Mouse (Mus musculus) lung, postnatal 4 days (tissue): Measurements from ENCODE around the gene Ctnnbl1.

ENCODE experiments used
- DNase-seq, 2 experiments: peaks; one replicate each; pipeline ENCODE4 v3.0.0; 2021

The Ctnnbl1 gene

GRCm38 (mm10) chr2:157824249-157824648 is 87.0 kb downstream of the Ctnnbl1 start:
- DNase-seq: no peak

- DNase-seq: no peak
Observed at GRCm38 (mm10) chr2:157830101-157830500, 92.9 kb downstream of the Ctnnbl1 start.

- no peak for DNase-seq
Observed at GRCm38 (mm10) chr2:157830620-157831354, 93.6 kb downstream of the Ctnnbl1 start.

- DNase-seq: peak in 1 of 2 experiments; percentile 47
Observed at GRCm38 (mm10) chr2:157837050-157837449, 99.8 kb downstream of the Ctnnbl1 start.

- DNase-seq: no peak
Observed at GRCm38 (mm10) chr2:157838206-157838923, 101.2 kb downstream of the Ctnnbl1 start.

GRCm38 (mm10) chr2:157840641-157841078 is 103.5 kb downstream of the Ctnnbl1 start:
- peak in 1 of 2 experiments; percentile 17 for DNase-seq

- DNase-seq: no peak
Observed at GRCm38 (mm10) chr2:157841121-157841520, 103.9 kb downstream of the Ctnnbl1 start.

GRCm38 (mm10) chr2:157844746-157845145 is 107.5 kb downstream of the Ctnnbl1 start:
- DNase-seq: peak in 1 of 2 experiments; percentile 52

GRCm38 (mm10) chr2:157845831-157846230 is 108.6 kb downstream of the Ctnnbl1 start:
- peak in 1 of 2 experiments; percentile 8 for DNase-seq

- DNase-seq: peak in 1 of 2 experiments; percentile 9
Observed at GRCm38 (mm10) chr2:157853135-157853534, 115.9 kb downstream of the Ctnnbl1 start.

GRCm38 (mm10) chr2:157855814-157856213 is 118.6 kb downstream of the Ctnnbl1 start:
- no peak for DNase-seq

- DNase-seq: no peak
Observed at GRCm38 (mm10) chr2:157857496-157857895, 120.3 kb downstream of the Ctnnbl1 start.

GRCm38 (mm10) chr2:157858317-157858716 is 121.1 kb downstream of the Ctnnbl1 start:
- DNase-seq: no peak

- DNase-seq: no peak
Observed at GRCm38 (mm10) chr2:157859046-157859701, 122.0 kb downstream of the Ctnnbl1 start.

GRCm38 (mm10) chr2:157861273-157861944 is 124.2 kb downstream of the Ctnnbl1 start:
- no peak for DNase-seq

GRCm38 (mm10) chr2:157862306-157862705 is 125.1 kb downstream of the Ctnnbl1 start:
- DNase-seq: no peak

GRCm38 (mm10) chr2:157867126-157867525 is 129.9 kb downstream of the Ctnnbl1 start:
- no peak for DNase-seq

- DNase-seq: no peak
Observed at GRCm38 (mm10) chr2:157870247-157870646, 133.0 kb downstream of the Ctnnbl1 start.

- DNase-seq: no peak
Observed at GRCm38 (mm10) chr2:157873223-157873622, 136.0 kb downstream of the Ctnnbl1 start.

- DNase-seq: no peak
Observed at GRCm38 (mm10) chr2:157873691-157874090, 136.5 kb downstream of the Ctnnbl1 start.

- no peak for DNase-seq
Observed at GRCm38 (mm10) chr2:157875111-157875510, 137.9 kb downstream of the Ctnnbl1 start.

GRCm38 (mm10) chr2:157877394-157877793 is 140.2 kb downstream of the Ctnnbl1 start:
- no peak for DNase-seq

- DNase-seq: no peak
Observed at GRCm38 (mm10) chr2:157877967-157878366, 140.8 kb downstream of the Ctnnbl1 start.
